Mouse (Mus musculus): ENCODE measurements around the gene Ly6g6d.

GRCm38 (mm10) chr17:35111774-35112173 is 33.9 kb upstream of the Ly6g6d start:
- TF ChIP-seq CTCF (IDR thresholded peaks at IDR 0.05; ENCODE audit: borderline replicate concordance, insufficient read depth, low read depth, low read length) (no peak), POLR2A (IDR thresholded peaks at IDR 0.05; ENCODE audit: borderline replicate concordance, insufficient read depth, low read length) (no peak)

Data from cerebellum, adult 2 months (tissue).